Mouse (Mus musculus): ENCODE data around the gene Atpif1. TPM values are rescaled to one million over a fixed set of nuclear protein-coding genes. Genes with fewer than 3 reads are reported as not detected.

Gene Atpif1
- polyA plus RNA-seq, 1 experiment = 477 TPM

Other genes starting within 250 kb of the Atpif1 start
- 0.30 TPM for gene Rab42, start 230.3 kb downstream of the Atpif1 start, polyA plus RNA-seq (2012; fragmentation: generic; extraction: Trizol)
- 51.6 TPM for gene Trnau1ap, start 204.1 kb downstream of the Atpif1 start, polyA plus RNA-seq (2012; fragmentation: generic; extraction: Trizol)
- gene Rcc1, start 180.1 kb downstream of the Atpif1 start, polyA plus RNA-seq (2012; fragmentation: generic; extraction: Trizol) = 33.2 TPM
- 15.8 TPM for gene Phactr4, start 111.2 kb downstream of the Atpif1 start, polyA plus RNA-seq (2012; fragmentation: generic; extraction: Trizol)
- 5.3 TPM for gene Med18, start 69.7 kb downstream of the Atpif1 start, polyA plus RNA-seq (2012; fragmentation: generic; extraction: Trizol)
- gene Sesn2, start 23.2 kb downstream of the Atpif1 start, polyA plus RNA-seq (2012; fragmentation: generic; extraction: Trizol) = 71.5 TPM
- 95.1 TPM for gene Dnajc8, start 1.9 kb upstream of the Atpif1 start, polyA plus RNA-seq (2012; fragmentation: generic; extraction: Trizol)
- gene Ptafr, start 30.4 kb upstream of the Atpif1 start, polyA plus RNA-seq (2012; fragmentation: generic; extraction: Trizol) = not detected
- gene Eya3, start 105.3 kb upstream of the Atpif1 start, polyA plus RNA-seq (2012; fragmentation: generic; extraction: Trizol) = 22.2 TPM
- gene Xkr8, start 198.9 kb upstream of the Atpif1 start, polyA plus RNA-seq (2012; fragmentation: generic; extraction: Trizol) = 4.7 TPM
- gene Smpdl3b, start 223.6 kb upstream of the Atpif1 start, polyA plus RNA-seq (2012; fragmentation: generic; extraction: Trizol) = 18.0 TPM
- 13.9 TPM for gene Rpa2, start 234.7 kb upstream of the Atpif1 start, polyA plus RNA-seq (2012; fragmentation: generic; extraction: Trizol)

All from myocyte (in vitro differentiated cells).